Mouse (Mus musculus): ENCODE results near the gene Ptges3l. TPM values are rescaled to one million over a fixed set of nuclear protein-coding genes. Genes with fewer than 3 reads are reported as not detected.
"Not testable (repeated sequence)": the region's sequence is repeated elsewhere in the genome, so short reads cannot be mapped to it uniquely, and the experiment has no call there.

The Ptges3l gene
- 35.5 and 37.1 TPM in 2 replicates for polyA plus RNA-seq (2014; fragmentation: Nextera tagmentation; extraction: Ambion mirVana)

DNA sequence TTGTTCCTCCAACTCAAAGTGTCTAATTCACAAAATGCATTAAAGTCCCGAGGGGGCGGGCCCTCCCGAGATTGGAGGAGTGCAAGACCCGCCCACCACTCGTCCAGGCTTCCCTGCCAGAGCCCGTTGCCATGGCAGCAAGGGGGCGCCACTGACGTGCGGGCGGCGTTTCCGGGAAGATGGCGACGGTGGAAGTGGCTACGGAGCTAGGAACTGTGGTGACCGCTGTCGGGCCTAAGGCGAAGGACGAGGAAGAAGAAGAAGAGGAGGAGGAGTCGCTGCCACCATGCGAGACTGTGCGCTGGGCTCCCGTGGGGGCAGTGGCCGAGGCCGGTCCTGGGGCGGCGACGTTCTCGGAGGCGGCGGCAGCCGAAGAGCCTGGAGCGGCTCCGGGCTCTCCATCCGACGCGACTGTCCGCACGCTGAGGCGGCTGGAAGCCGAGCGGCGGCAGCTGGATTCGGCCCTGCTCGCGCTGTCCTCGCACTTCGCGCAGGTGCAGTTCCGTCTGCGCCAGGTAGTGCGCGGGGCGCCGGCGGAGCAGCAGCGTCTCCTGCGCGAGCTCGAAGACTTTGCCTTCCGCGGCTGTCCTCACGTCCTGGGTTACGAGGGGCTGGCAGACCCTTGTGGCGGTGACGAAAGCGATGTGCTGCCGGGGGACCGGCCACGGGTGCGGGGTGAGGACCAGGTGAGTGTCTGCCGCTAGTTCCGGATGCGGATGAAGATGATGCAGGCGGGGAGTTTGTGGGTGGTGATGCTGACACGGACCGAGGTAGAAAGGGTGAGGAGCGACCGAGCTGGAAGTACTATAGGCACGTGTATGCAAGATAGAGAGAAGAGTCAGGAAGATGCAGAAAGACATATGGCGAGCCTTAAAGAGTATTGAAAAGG, at the start of gene Ptges3l, which contains the start of gene Rundc1:
TSS of gene Ptges3l (minus strand) at position 409 of the 889 bp plus-strand sequence.
TSS of gene Rundc1 (plus strand) at position 161 of the 889 bp plus-strand sequence.
- Histone ChIP-seq H3K9ac (ENCODE audit: low read depth, low read length) (peak within 1 kb of the TSS; percentile 84), H3K27ac (replicated peaks; ENCODE audit: low read depth, low read length) (peak within 1 kb of the TSS; percentile 87), H3K4me3 (ENCODE audit: low read depth, low read length) (peak within 1 kb of the TSS; percentile 93), H3K36me3 (ENCODE audit: control insufficient read depth, insufficient read depth, low read length) (peaks cover 10% of the 10 kb centered on the region; the same call in 1 of the 2 replicates), H3K4me2 (ENCODE audit: low read depth, low read length) (peak within 1 kb of the TSS; percentile 90), H3K9me3 (ENCODE audit: control insufficient read depth, low read length) (no peaks in the 10 kb centered on the region), H3K4me1 (ENCODE audit: control insufficient read depth, insufficient read depth, low read length) (peaks cover 20% of the 10 kb centered on the region), H3K27me3 (replicated peaks; ENCODE audit: control insufficient read depth, insufficient read depth, low read length) (no peaks in the 10 kb centered on the region)
- DNase-seq (ENCODE audit: low spot score) (peak; percentile 99), ATAC-seq (ENCODE audit: low read depth) (peak; percentile 93)
- under 1% methylated on average over 55 of the region's 81 CpGs for WGBS

DNA sequence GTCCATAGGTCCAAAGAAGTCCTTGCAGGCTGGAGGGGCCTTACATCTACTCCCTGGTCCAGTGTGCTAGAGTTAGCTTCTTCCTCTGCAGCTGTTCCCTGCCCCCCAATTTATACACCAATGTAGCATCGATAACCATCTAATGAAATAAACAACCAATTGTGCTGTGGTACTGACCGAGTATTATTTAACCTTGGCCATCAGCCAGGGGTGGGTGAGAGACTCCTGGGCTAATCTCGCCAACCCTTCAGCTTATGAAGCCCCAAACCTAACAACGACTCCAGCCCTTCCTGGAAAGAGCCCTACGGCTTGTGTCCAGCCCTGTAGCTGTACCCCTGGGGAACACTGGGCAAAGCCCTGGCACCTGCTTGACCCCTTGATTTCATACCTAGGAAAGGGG, 49.2 kb upstream of the Ptges3l start:
- Histone ChIP-seq H3K27ac (replicated peaks; ENCODE audit: low read depth, low read length) (no peak overlapping the region), H3K4me2 (ENCODE audit: low read depth, low read length) (no peak overlapping the region), H3K4me3 (ENCODE audit: low read depth, low read length) (no peak overlapping the region), H3K36me3 (ENCODE audit: control insufficient read depth, insufficient read depth, low read length) (no peaks in the 10 kb centered on the region), H3K4me1 (ENCODE audit: control insufficient read depth, insufficient read depth, low read length) (0 out of 2 replicates have a peak, but pooled peaks cover 4% of the 10 kb centered on the region), H3K9ac (ENCODE audit: low read depth, low read length) (no peak overlapping the region), H3K9me3 (ENCODE audit: control insufficient read depth, low read length) (no peaks in the 10 kb centered on the region), H3K27me3 (replicated peaks; ENCODE audit: control insufficient read depth, insufficient read depth, low read length) (no peaks in the 10 kb centered on the region)
- ATAC-seq (ENCODE audit: low read depth): no peak
- DNase-seq (ENCODE audit: low spot score): no peak
- WGBS: 77% methylated on average over 5 of the region's 5 CpGs

DNA sequence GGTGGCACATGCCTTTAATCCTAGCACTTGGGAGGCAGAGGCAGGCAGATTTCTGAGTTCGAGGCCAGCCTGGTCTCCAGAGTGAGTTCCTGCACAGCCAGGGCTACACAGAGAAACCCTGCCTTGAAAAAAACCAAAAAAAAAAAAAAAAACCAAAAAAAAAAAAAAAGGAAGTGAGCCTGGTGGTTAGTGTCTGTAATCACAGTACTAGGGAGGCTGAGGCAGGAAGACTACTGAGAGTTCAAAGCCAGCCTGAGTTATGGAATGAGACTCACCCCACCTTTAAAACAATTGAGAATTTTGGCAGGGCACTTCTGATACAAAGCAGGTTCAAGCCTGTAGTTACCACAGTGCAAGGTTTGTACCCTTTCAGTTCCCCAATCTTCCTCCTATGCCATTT, 48.6 kb upstream of the Ptges3l start:
- H3K9me3 ChIP-seq (ENCODE audit: control insufficient read depth, low read length); H3K9ac ChIP-seq (ENCODE audit: low read depth, low read length); ATAC-seq (ENCODE audit: low read depth); H3K4me1 ChIP-seq (ENCODE audit: control insufficient read depth, insufficient read depth, low read length); H3K4me2 ChIP-seq (ENCODE audit: low read depth, low read length); H3K4me3 ChIP-seq (ENCODE audit: low read depth, low read length); H3K27ac ChIP-seq (replicated peaks; ENCODE audit: low read depth, low read length); H3K27me3 ChIP-seq (replicated peaks; ENCODE audit: control insufficient read depth, insufficient read depth, low read length); DNase-seq (ENCODE audit: low spot score); H3K36me3 ChIP-seq (ENCODE audit: control insufficient read depth, insufficient read depth, low read length): not testable (repeated sequence)
- 81% methylated on average over 1 of the region's 1 CpGs for WGBS

DNA sequence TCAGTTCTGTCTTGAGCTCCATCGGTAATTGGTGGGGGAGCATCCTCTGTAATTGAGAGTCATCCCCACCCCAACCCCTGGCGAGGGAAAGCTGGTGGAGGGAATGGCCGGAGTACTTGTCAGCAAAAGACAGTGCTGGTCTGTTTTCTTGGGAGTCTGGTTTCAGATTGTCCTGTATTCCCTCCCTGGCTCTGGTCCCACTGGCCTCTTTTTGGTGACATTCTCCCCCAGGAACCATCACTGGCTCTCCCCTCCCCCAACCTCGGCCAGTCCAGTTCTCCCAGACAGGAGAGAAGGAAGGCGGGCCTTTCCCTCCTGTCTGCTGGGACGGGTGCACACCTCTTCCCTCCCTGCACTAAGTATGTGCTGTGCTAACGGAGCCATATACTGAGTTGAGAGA, 47.2 kb upstream of the Ptges3l start:
- DNase-seq (ENCODE audit: low spot score): no peak
- 33% methylated on average over 7 of the region's 7 CpGs for WGBS
- Histone ChIP-seq H3K27me3 (replicated peaks; ENCODE audit: control insufficient read depth, insufficient read depth, low read length) (no peaks in the 10 kb centered on the region), H3K4me2 (ENCODE audit: low read depth, low read length) (no peak overlapping the region), H3K36me3 (ENCODE audit: control insufficient read depth, insufficient read depth, low read length) (no peaks in the 10 kb centered on the region), H3K9me3 (ENCODE audit: control insufficient read depth, low read length) (no peaks in the 10 kb centered on the region), H3K4me3 (ENCODE audit: low read depth, low read length) (no peak overlapping the region), H3K9ac (ENCODE audit: low read depth, low read length) (no peak overlapping the region), H3K27ac (replicated peaks; ENCODE audit: low read depth, low read length) (no peak overlapping the region), H3K4me1 (ENCODE audit: control insufficient read depth, insufficient read depth, low read length) (peaks cover 6% of the 10 kb centered on the region; the same call in 1 of the 2 replicates)
- ATAC-seq (ENCODE audit: low read depth): no peak

DNA sequence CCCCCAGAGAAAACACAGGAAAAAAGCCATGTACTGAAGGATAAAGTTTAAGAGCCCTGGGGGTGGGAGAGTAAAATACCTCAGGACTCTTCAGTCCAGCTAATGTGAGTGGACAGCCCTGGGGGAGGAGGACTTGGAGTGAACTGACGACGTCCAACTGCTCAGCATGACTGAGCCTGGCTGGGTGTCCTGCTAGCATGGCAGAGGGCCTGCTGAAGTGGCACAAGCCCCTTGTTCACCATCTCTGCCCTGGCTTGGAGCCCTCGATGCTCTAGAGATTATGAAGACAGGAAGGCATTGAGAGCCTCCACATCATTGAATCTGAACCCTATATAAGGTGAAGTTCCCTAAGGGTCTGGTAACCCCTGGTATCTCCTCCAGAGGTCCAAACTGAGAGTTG, 46.8 kb upstream of the Ptges3l start:
- H3K4me2 ChIP-seq (ENCODE audit: low read depth, low read length): no peak overlapping the region
- no peak for DNase-seq (ENCODE audit: low spot score)
- peaks cover 6% of the 10 kb centered on the region; the same call in 1 of the 2 replicates for H3K4me1 ChIP-seq (ENCODE audit: control insufficient read depth, insufficient read depth, low read length)
- no peaks in the 10 kb centered on the region for H3K9me3 ChIP-seq (ENCODE audit: control insufficient read depth, low read length)
- 51% methylated on average over 3 of the region's 3 CpGs for WGBS
- H3K27me3 ChIP-seq (replicated peaks; ENCODE audit: control insufficient read depth, insufficient read depth, low read length): no peaks in the 10 kb centered on the region
- no peak overlapping the region for H3K4me3 ChIP-seq (ENCODE audit: low read depth, low read length)
- ATAC-seq (ENCODE audit: low read depth): no peak
- H3K27ac ChIP-seq (replicated peaks; ENCODE audit: low read depth, low read length): no peak overlapping the region
- H3K9ac ChIP-seq (ENCODE audit: low read depth, low read length): no peak overlapping the region
- no peaks in the 10 kb centered on the region for H3K36me3 ChIP-seq (ENCODE audit: control insufficient read depth, insufficient read depth, low read length)

DNA sequence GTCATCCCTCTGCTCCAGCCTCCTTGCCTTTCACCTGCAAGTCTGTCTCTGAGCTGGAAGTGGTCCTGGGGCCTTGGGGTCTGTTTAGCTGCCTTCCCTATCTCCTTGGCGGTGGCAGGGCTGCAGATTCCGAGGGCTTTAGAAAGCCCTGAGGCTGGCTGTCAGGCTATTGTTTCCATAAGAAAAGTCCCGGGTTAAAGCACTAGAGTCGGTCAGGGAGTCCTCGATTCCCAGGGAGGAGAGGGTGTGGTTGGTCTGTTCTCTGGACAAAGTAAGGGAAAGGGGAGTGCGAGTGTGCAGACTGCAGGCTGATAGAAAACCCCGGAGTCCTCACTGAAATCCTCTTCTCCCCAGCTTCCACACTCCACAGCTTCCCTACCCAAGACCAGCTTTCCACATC, 45.1 kb upstream of the Ptges3l start:
- Histone ChIP-seq H3K27ac (replicated peaks; ENCODE audit: low read depth, low read length) (no peak overlapping the region), H3K9ac (ENCODE audit: low read depth, low read length) (no peak overlapping the region), H3K27me3 (replicated peaks; ENCODE audit: control insufficient read depth, insufficient read depth, low read length) (no peaks in the 10 kb centered on the region), H3K36me3 (ENCODE audit: control insufficient read depth, insufficient read depth, low read length) (no peaks in the 10 kb centered on the region), H3K4me3 (ENCODE audit: low read depth, low read length) (no peak overlapping the region), H3K4me1 (ENCODE audit: control insufficient read depth, insufficient read depth, low read length) (peaks cover 6% of the 10 kb centered on the region; the same call in 1 of the 2 replicates), H3K9me3 (ENCODE audit: control insufficient read depth, low read length) (no peaks in the 10 kb centered on the region), H3K4me2 (ENCODE audit: low read depth, low read length) (no peak overlapping the region)
- no peak for ATAC-seq (ENCODE audit: low read depth)
- 47% methylated on average over 7 of the region's 7 CpGs for WGBS
- no peak for DNase-seq (ENCODE audit: low spot score)

DNA sequence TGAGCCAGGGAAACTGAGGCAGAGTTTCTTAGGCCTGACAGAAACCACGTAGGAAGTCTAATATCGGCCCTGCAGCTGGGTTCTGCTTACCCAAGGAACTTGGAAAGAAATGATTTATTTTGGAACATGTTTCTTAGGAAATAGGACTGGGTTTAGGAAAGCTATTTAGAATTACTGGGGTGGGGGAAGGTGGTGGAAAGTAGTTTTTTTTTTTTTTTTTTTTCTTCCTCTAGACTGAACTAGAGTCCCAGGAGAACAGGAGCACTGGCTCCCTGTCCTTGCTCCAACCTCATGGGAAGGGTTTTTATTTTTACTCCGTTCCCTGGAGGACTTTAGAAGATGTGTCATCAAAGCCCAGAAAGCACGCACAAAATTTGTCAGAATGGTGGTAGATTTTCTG, 44.0 kb upstream of the Ptges3l start:
- 61% methylated on average over 4 of the region's 4 CpGs for WGBS
- Histone ChIP-seq H3K4me2 (ENCODE audit: low read depth, low read length) (peak overlapping the region; percentile 94), H3K27ac (replicated peaks; ENCODE audit: low read depth, low read length) (no peak overlapping the region), H3K36me3 (ENCODE audit: control insufficient read depth, insufficient read depth, low read length) (no peaks in the 10 kb centered on the region), H3K27me3 (replicated peaks; ENCODE audit: control insufficient read depth, insufficient read depth, low read length) (no peaks in the 10 kb centered on the region), H3K9me3 (ENCODE audit: control insufficient read depth, low read length) (no peaks in the 10 kb centered on the region), H3K4me1 (ENCODE audit: control insufficient read depth, insufficient read depth, low read length) (peaks cover 9% of the 10 kb centered on the region), H3K9ac (ENCODE audit: low read depth, low read length) (no peak overlapping the region), H3K4me3 (ENCODE audit: low read depth, low read length) (peak overlapping the region; percentile 73)
- no peak for ATAC-seq (ENCODE audit: low read depth)
- no peak for DNase-seq (ENCODE audit: low spot score)

DNA sequence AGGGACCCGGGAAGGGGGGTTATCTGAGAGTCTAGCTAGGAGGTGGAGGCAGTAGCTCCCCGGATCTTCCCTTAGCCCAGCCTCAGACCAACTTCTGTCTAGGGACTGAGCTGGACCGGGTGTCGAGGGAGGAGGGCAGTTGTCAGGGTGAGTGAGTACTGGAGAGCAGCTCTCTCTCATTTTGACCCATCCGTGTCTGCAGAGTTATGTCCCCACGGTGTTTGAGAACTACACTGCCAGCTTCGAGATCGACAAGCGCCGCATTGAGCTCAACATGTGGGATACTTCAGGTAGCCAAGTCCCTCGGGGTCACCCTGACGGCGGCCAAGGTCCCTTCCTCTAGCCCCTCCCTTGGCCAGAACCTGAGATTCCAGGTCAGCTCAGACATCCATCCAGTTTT, 43.6 kb upstream of the Ptges3l start:
- Histone ChIP-seq H3K9ac (ENCODE audit: low read depth, low read length) (peak overlapping the region; percentile 75), H3K4me3 (ENCODE audit: low read depth, low read length) (peak overlapping the region; percentile 73), H3K27me3 (replicated peaks; ENCODE audit: control insufficient read depth, insufficient read depth, low read length) (no peaks in the 10 kb centered on the region), H3K9me3 (ENCODE audit: control insufficient read depth, low read length) (no peaks in the 10 kb centered on the region), H3K36me3 (ENCODE audit: control insufficient read depth, insufficient read depth, low read length) (no peaks in the 10 kb centered on the region), H3K4me2 (ENCODE audit: low read depth, low read length) (peak overlapping the region; percentile 94), H3K27ac (replicated peaks; ENCODE audit: low read depth, low read length) (no peak overlapping the region), H3K4me1 (ENCODE audit: control insufficient read depth, insufficient read depth, low read length) (peaks cover 13% of the 10 kb centered on the region)
- WGBS: 4% methylated on average over 13 of the region's 13 CpGs
- DNase-seq (ENCODE audit: low spot score) (no peak), ATAC-seq (ENCODE audit: low read depth) (no peak)
